Mouse (Mus musculus) right cerebral cortex, postnatal 4 days (tissue): ENCODE results near the gene Vps16.

ENCODE experiments used
- DNase-seq: peaks from one replicate; pipeline ENCODE4 v3.0.0-alpha.2; 2022

The Vps16 gene

GRCm38 (mm10) chr2:130423397-130424125, 578 bp upstream of the Vps16 start:
- peak; percentile 85 for DNase-seq

GRCm38 (mm10) chr2:130425112-130425511, 973 bp downstream of the Vps16 start:
- DNase-seq: no peak

- DNase-seq: no peak
Observed at GRCm38 (mm10) chr2:130429851-130430250, 5.7 kb downstream of the Vps16 start.

- no peak for DNase-seq
Observed at GRCm38 (mm10) chr2:130430484-130430883, 6.3 kb downstream of the Vps16 start.

GRCm38 (mm10) chr2:130432157-130432556, 8.0 kb downstream of the Vps16 start:
- DNase-seq: no peak

- DNase-seq: peak; percentile 44
Observed at GRCm38 (mm10) chr2:130433152-130433551, 9.0 kb downstream of the Vps16 start.

- no peak for DNase-seq
Observed at GRCm38 (mm10) chr2:130436769-130437168, 12.6 kb downstream of the Vps16 start.

GRCm38 (mm10) chr2:130438861-130439260, 14.7 kb downstream of the Vps16 start:
- no peak for DNase-seq

- no peak for DNase-seq
Observed at GRCm38 (mm10) chr2:130439840-130440480, 15.8 kb downstream of the Vps16 start.

GRCm38 (mm10) chr2:130442162-130442561, 18.0 kb downstream of the Vps16 start:
- DNase-seq: no peak

- no peak for DNase-seq
Observed at GRCm38 (mm10) chr2:130448449-130448848, 24.3 kb downstream of the Vps16 start.

- DNase-seq: no peak
Observed at GRCm38 (mm10) chr2:130449021-130449793, 25.1 kb downstream of the Vps16 start.

- peak; percentile 90 for DNase-seq
Observed at GRCm38 (mm10) chr2:130449794-130450433, 25.8 kb downstream of the Vps16 start, which contains the start of gene Ptpra. Gene Ptpra, plus strand, starts transcription at chr2:130450278.

- DNase-seq: peak; percentile 63
Observed at GRCm38 (mm10) chr2:130450434-130450796, 26.3 kb downstream of the Vps16 start.

- no peak for DNase-seq
Observed at GRCm38 (mm10) chr2:130451086-130451726, 27.1 kb downstream of the Vps16 start.

GRCm38 (mm10) chr2:130451727-130452090, 27.6 kb downstream of the Vps16 start:
- no peak for DNase-seq

- no peak for DNase-seq
Observed at GRCm38 (mm10) chr2:130452266-130452665, 28.1 kb downstream of the Vps16 start.

- no peak for DNase-seq
Observed at GRCm38 (mm10) chr2:130453421-130453820, 29.3 kb downstream of the Vps16 start.

GRCm38 (mm10) chr2:130454748-130455370, 30.7 kb downstream of the Vps16 start:
- peak; percentile 28 for DNase-seq

GRCm38 (mm10) chr2:130457871-130458270, 33.7 kb downstream of the Vps16 start:
- no peak for DNase-seq

GRCm38 (mm10) chr2:130459576-130459975, 35.4 kb downstream of the Vps16 start:
- no peak for DNase-seq
